Mouse (Mus musculus) large intestine, adult 2 months (tissue): ENCODE measurements around the gene Frat2. TPM values are rescaled to one million over a fixed set of nuclear protein-coding genes. Genes with fewer than 3 reads are reported as not detected.
"Not testable (repeated sequence)": the region's sequence is repeated elsewhere in the genome, so short reads cannot be mapped to it uniquely, and the experiment has no call there.

Source experiments
- DNase-seq: peaks from one replicate; pipeline ENCODE4 v3.0.0-alpha.2; 2012; ENCODE audit warnings: low read depth, low spot score
- WGBS: fragments of 180-500 bp; shearing (Covaris S2); methylation state at CpG from one replicate; pipeline ENCODE4 v1.1.7; 2018; 5-methylcytosine and 5-hydroxymethylcytosine counted together
- polyA plus RNA-seq: library from polyadenylated mRNA; depleted of rRNA; stranded (reverse); fragments of >200 nt; gene quantifications from 2 replicates; pipeline ENCODE4 v1.2.3, GENCODE M21; 2012; rRNA removed

Gene Frat2
- polyA plus RNA-seq = 10.4 and 21.6 TPM in 2 replicates

DNA sequence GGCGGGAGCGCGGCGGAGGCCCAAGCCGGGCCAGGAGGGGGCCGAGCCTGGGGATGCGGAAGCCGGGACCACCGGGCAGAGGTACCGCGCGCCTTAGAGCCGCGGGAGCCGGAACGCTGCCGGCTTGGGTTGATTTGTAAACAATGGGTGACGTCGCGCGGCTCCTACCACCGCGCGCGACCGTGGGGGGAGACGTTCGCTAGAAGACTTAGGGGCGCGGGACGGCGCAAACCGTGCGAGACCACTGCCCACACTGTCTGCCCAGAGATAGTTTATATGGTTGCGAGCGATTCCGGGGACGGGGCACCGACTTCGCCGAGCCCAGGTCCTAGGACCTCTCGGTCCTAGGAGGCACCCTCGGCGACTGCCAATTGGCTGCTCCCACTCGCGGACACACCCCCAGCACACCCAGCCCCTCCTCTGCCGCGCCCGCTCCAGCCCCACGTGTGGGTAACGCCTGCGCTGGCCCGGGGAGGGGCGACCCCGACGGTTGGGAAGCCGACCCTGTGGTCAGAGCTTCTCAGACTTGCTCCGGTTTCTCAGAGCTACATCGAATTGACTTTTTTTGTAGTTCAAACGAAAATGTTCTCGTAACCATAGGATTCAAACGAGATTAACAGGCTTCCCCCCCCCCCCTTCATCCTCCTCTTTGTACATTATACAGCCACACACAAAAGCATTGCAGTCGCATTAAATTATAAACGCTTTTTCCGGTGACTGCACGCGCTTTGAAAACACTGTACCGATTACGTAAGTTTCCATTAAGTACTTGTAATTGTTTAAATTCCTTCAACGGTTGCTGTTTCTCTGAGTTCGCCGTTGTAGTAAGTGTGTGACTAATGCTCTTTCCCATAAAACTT, at the start of gene Frat2:
TSS of gene Frat2 (minus strand) at position 141 of the 860 bp plus-strand sequence.
- WGBS = under 1% methylated on average over 72 of the region's 72 CpGs

DNA sequence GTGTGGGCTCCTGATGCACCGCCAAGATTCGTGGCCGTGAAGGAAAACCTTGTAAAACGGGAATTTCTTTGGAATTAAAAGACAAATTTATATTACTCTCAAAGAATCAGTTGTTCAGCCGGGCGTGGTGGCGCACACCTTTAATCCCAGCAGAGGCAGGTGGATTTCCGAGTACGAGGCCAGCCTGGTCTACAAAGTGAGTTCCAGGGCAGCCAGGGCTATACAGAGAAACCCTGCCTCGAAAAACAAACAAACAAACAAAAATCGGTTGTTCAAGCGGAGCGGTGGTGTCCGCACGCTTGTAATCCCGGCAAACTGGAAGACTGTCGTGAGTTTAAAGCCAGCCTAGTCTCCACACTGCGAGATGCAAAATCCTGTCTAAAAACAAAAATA, 48.4 kb upstream of the Frat2 start:
- 11% methylated on average over 18 of the region's 18 CpGs for WGBS
- DNase-seq = no peak

More for the DNA sequence above, at the start of gene Frat2:
- no peak for DNase-seq

DNA sequence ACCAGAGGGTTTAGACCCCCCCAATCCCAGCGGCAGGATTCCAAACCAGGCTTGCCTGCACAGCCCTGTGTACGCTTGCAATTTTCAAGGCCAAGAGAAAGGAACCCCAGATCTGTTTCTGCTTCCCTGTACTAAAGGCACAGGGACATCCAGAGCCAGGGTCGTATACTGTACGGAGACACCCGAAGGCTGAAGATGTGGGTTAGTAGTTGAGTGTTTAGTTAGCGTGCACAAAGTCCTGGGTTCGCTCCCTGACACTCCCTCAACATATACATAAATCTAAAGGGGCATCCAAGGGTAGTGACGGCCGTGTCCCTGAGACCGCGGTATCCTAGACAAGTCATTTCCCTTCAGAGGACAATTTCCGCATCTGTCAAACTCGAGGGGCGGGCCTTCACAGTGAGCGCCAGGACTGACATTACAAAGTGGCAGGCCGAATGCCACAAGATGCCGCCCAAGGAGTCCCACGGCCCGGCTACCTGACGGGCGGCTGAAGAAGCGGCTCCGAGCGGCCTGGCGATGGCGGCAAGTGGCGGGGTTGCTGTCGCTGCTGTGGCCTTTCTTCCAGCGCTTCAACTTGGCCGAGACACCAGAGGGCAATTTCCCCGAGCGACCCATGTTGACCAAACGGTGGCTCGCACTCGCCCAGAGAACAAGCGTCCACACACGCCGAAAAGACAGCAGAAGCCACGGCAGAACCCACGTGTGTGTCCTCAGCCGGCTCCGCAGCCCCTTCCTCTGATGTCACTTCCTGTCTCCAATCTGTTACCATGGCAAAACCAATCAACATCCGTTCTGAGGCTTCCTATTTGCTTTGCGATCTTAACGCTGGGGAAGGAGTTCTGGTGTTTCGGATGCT, 47.8 kb upstream of the Frat2 start, which contains the start of gene Rrp12:
TSS of gene Rrp12 (minus strand) at position 714 of the 859 bp plus-strand sequence.
- WGBS = under 1% methylated on average over 46 of the region's 46 CpGs
- peak; percentile 95 for DNase-seq

DNA sequence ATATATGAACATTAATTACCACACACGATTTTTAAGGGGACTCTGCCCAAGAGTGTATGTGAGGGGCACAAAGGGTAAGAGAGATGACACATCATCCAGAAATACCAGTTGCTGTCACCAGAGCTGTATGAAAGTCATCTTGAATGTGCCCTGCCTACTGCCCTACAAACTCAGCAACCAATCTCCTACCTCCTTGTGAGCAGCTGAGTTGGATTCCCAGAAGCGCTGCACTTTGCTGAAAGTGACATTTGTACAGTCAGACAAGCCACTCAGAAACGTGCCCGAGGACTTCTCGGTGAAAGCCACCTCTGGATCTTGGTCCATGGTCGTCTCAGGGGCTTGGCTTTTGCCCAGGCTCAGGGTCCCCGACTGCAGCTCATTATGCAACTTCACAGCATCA, 47.0 kb upstream of the Frat2 start:
- 18% methylated on average over 7 of the region's 7 CpGs for WGBS
- no peak for DNase-seq

DNA sequence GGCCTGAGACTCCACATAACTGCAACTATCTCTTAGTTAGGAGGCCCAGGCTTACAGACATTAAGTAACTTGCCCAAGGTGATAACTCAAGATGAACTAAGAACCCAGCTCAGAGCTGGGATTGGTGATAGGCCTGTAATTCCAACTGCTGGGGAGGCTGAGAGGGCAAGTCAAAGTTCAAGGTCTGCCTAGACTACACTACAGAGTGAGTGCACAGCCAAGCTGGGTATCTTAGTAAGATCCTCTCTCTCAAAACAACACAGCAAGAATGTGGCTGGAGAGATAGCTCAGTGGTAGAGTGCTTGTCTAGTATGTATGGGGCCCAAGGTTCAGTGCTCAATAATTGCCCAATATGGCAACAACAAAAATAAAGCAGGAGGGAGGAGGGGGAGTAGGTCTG, 40.3 kb upstream of the Frat2 start:
- no peak for DNase-seq

DNA sequence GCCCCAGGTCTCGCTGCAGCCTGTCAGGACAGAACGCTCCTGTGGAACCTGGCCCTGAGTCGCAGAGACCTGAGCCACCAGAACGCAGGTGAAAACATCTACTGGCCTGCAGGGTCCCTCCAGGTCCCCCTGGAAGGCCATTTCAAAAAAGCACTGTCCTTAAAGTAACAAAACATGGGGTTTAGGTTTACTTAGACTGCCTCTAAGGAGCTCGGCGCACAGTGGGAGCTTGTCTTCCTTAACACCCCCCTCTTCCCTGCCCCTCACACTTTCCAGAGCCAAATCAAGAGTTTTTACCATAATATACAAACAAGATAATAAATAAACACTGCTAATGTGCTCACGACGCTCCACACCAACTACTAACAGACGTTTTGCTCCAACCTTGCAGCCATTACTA, 36.0 kb upstream of the Frat2 start:
- WGBS = 88% methylated on average over 9 of the region's 9 CpGs

DNA sequence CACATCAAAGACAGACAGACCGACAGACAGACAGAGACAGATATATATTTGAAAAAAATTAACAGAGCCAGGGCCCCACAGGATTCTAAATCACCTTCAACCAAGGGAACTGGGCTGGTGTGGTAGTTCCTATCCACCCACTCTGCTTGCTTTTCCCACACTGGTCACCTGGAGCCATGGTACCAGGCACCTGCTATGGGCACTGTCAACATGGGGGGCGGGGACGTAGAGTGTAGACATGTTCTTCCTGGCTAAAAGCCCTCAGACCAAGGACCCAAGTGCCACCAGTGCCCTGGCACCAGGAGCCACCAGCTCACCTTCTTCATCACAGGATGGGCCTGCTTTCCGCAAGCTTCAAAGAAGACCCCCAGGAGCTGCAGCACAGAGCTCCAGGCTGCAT, 33.9 kb upstream of the Frat2 start:
- 97% methylated on average over 4 of the region's 4 CpGs for WGBS
- DNase-seq = no peak

More for the DNA sequence above, 36.0 kb upstream of the Frat2 start:
- DNase-seq = no peak

DNA sequence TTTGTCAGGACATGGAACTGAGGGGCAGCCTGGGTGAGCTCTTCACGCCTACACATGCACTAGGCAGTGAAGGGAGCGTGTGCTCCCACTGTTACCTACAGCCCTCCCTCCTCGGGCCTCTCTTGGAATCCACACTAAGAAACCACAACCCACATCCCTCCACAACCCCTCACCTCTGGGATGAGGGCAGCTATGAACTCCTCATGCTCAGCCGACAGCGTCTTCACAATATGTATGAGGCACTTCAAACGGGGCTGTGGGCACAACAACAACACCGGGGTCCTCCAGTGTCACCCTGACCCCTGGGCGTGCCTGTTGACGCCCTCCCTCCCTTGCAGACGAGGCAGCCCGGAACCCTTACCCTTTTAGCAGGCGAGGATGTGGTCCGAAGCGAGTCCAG, 26.4 kb upstream of the Frat2 start:
- no peak for DNase-seq
- 92% methylated on average over 14 of the region's 14 CpGs for WGBS

DNA sequence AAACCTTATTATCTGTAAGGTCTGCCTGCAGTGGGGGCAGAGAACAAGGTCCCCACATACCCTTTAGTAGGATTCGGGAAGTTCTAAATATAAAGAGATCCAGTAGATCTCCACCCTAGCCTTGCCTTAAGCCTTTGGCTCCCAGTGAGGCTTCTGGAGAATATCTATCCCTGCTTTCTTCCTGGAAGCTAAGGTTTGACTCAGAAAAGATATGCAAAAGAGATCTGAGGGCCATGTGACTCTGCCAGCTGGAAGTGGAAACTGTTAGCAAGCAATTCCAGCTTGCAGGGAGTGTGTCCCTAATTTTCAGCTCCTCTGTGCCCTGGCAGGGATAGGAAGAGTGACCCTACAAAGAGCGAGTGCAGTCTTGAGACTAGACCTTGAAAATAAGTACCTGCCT, 24.4 kb upstream of the Frat2 start:
- 87% methylated on average over 2 of the region's 2 CpGs for WGBS
- DNase-seq = no peak

DNA sequence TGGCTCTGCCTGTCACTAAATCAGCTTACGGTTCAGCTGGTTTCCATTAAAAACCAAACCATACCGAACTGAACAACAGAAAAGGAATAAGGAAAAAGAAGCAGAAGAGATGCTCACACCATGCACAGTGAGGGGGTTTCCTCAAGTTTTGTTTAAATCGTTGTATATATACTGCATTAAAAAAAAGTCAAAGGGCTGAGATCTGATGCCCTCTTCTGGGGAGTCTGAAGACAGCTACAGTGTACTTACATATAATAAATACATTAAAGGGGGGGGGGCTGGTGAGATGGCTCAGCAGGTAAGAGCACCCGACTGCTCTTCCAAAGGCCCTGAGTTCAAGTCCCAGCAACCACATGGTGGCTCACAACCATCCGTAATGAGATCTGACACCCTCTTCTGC, 22.0 kb upstream of the Frat2 start:
- not testable (repeated sequence) for DNase-seq
- WGBS = 66% methylated on average over 5 of the region's 5 CpGs

DNA sequence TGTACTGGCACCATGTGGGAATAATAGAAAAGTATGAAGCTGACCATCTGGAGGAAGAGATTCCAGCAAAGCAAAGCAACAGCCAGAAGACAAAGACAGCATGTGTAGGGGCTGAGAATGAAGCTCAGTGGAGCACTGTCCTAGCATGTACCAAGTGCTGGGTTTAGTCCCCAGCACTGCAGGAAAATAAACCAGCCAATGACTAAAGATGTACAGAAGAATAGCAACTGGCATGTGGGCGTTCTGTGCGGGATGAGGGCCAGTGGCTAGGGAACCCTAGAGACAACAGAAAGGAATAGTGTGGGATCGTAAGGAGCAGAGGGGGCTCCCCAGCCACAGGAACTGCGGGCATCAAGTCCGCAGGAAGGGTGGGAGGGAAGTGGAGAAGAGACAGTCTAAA, 21.4 kb upstream of the Frat2 start:
- WGBS = 94% methylated on average over 5 of the region's 5 CpGs

DNA sequence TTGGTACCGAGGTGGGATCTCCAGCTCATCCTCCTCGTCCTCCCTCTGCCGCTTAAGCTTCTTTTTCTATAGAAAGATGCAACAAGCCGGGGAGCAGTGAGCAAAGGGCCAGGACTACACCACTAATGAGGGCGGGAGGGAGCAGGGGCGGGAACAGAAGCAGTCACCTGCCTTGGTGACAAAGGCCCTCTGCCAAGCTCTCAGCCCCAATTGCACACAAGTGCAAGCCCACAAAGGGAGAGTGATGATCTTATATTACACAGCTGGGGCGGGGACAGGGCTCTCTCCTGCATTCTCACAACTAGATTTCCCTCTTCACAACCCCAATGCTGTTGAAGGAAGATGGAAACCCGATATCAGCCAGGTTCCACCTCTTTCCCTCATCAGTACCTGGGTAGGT, 18.8 kb upstream of the Frat2 start:
- WGBS = 65% methylated on average over 8 of the region's 8 CpGs
- DNase-seq = no peak

More for the DNA sequence above, 21.4 kb upstream of the Frat2 start:
- no peak for DNase-seq

DNA sequence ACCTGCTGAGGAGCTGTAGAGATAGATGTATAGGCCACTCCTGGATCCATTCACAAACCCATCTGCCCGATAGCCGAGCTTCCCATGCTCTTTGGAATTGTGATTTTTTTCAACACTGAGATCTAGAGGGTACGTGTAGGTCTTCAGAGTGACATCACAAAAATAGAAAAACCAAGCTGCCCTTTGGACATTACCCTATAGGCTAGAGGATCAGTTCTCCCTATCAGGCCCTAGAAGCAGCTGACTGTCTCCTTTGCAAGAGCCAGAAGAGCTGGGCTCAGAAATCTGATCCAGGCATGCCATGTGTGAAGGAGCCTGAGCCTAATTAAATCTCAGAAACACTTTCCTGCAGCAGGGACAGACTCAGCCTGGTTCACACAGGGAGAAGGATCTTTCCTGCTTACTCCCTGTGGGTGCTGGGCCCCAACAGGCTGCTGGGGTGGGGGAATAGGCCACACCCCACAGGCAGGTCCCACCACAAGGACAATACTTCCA, 9.9 kb upstream of the Frat2 start:
- WGBS = 33% methylated on average over 3 of the region's 3 CpGs
- no peak for DNase-seq

DNA sequence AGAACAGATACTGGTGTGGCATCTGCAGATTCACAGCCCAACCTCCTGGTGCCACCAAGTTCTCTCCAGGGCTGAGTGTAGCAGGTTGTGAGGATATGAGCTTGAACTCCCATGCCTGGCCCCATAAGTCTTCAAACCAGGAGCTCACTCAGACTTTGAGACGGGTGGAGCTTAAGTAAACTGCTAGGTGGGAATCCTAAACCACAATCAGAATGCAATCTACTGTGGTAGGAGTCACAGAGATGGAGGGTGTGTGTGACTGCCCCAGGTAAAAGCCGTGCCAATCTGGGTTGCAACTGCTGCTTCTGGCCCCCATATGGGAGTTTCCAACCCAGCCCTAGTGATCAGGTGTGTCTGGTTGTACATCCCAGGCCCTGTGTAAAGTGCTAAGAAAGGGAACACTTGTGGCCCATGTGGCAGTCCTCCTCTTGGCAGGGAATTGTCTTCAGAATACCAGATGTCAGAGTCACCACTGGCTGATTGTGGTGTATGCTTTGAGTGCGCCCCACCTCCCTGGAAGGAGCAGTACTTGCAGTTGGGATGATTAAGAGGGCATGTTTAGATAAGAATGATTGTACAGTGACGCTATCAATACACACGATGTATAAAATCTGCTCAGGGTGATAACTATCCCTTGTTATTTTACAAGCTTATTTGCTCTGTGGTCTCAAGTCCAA, 9.3 kb upstream of the Frat2 start:
- no peak for DNase-seq
- 32% methylated on average over 5 of the region's 5 CpGs for WGBS

DNA sequence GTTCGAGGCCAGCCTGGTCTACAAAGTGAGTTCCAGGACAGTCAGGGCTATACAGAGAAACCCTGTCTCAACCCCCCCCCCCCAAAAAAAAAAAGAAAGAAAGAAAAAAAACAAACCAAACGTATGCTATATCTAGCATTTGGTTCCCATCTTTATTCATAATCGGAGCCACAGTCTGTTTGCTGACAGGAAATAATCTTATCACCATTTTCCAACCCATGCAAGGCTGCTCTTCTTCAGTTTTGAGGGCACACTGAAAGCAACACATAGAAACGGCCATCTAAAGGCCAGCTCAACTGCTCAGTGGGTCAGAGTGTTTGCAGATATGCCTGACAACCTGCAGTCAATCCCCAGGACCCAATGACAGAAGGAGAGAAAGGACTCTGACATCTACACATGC, 4.5 kb upstream of the Frat2 start:
- 87% methylated on average over 4 of the region's 4 CpGs for WGBS
- no peak for DNase-seq

DNA sequence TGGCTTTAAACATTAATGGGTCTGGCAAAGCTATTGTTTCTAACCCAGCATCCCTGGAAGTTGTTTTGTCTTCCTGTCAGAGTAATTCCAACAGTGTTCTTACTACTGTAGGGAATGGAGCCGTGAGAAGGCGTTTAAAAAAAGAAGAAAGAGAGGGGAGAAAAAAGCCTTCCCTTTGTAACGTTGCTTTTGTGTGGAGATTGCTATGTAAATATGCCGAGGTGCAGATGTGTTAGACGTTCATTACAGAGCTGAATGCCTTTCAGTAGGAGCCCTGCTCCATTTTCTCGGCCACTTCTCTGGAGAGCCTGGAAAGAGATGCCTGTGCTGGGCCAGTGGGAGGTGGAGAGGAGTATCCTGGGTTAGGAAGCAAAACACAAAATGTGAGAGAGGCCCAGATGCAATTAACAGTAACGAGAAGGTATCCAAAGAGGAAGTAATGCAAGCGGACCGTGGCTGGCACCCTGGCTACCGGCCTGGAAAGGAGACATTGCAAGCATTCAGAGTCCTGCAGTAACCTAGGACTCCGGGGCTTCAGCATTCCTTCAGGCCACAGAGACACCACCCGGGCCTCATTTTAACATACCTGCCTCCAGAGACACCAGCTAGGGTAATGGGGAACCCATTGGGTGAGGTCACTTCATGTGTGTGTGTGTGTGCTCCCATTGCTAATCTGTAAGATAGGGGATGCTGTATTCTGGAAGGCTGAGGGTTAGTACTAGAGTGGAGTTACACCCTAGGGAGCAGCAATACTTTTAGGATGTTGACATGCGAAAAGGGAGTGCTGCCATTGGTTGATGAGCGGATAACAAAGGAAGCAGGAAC, 3.0 kb upstream of the Frat2 start:
- WGBS = 28% methylated on average over 14 of the region's 14 CpGs
- DNase-seq = no peak

DNA sequence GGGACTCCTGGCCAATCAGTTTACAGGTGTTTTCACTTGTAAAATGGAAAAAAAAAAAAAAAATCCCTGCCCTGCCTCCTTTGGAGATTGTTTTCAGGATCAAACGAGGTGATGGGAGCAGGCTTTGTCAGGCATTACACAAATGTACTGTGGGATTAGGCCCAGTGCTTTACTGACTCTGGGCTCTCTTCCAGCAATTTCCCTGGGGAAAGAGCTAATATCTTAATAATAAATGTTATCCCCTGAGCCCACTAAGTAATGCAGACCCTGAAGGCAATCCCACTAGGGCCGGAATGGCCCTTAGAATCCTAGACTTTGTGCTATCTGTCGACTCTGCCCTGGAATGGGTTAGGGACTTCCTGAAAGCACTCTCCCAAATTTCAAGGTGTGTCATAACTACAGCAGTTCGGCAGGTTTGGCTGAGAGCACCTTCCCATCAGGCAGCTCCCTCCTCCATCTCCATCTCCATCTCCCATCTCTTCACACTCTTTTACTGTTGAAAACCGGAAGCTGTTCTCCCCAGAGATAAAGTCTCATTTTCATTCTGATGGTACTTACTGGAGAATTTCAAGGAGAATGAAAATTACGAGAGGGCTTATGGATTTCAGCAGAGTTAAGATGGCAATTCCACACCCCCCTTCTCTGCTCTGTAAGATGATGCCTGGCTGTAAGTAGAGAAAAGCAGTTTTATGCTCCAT, 2.2 kb upstream of the Frat2 start:
- no peak for DNase-seq
- 33% methylated on average over 6 of the region's 6 CpGs for WGBS

DNA sequence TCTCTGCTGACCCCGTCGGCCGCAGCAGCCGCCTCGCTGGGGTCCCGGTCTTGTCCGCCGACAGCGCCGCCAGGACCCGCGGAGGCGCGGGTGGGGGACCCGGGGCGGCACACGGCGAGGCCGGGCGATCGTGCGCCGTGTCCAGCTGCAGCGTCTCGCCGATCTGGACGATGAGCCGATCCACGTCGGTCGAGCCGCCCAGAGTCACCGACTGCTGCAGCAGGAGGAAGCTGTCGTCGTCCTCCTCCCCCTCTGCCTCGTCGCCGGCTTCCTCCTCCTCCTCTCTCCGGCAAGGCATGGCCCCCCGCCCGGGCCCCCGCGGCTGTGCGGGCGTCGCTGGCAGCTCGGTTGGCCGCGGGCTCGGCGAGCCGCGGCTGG, 329 bp downstream of the Frat2 start:
- not testable (repeated sequence) for DNase-seq
- WGBS = under 1% methylated on average over 50 of the region's 53 CpGs
